Mouse (Mus musculus): ENCODE measurements at regions not wholly inside any gene's neighbourhood (a gene's known extent, or its start where the extent isn't known, plus 50 kb on each side); places are given as distances from the start of the nearest gene placed in this dataset.

DNA sequence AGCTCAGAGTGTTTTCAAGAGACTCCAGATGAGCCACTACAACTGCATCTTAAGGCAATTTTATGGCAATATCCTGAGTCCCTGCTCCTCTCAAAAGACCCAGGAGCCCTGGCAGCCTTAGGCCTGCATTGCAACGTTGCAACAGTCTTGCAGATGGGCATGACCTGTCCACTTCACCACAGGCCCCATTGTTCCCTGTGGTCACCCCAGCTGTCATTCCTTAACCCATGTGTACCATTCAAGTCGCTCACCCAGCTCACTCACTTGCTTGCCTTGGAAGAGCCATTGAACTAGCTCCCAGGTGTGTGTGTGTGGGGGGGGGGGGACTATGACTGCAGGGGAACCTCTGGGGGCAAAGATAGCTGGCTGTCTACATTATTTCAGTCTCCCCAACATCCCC, 110.8 kb downstream of the Efnb1 start:
- H3K4me2 ChIP-seq (ENCODE audit: low read length), result no peak overlapping the region
- no peaks in the 10 kb centered on the region for H3K36me3 ChIP-seq (ENCODE audit: control insufficient read depth, insufficient read depth, low read length)
- H3K9me3 ChIP-seq (replicated peaks; ENCODE audit: control insufficient read depth, low read length), result no peaks in the 10 kb centered on the region
- H3K27me3 ChIP-seq (replicated peaks; ENCODE audit: control insufficient read depth, insufficient read depth, low read length), result no peaks in the 10 kb centered on the region
- WGBS, result 72% methylated on average over 2 of the region's 2 CpGs
- H3K4me3 ChIP-seq (ENCODE audit: low read depth, low read length), result no peak overlapping the region
- H3K27ac ChIP-seq (ENCODE audit: low read depth, low read length), result no peak overlapping the region
- no peak for ATAC-seq
- no peak for DNase-seq (ENCODE audit: low spot score)
- H3K9ac ChIP-seq (ENCODE audit: low read length), result no peak overlapping the region
- H3K4me1 ChIP-seq (ENCODE audit: control insufficient read depth, insufficient read depth, low read length), result no peaks in the 10 kb centered on the region

DNA sequence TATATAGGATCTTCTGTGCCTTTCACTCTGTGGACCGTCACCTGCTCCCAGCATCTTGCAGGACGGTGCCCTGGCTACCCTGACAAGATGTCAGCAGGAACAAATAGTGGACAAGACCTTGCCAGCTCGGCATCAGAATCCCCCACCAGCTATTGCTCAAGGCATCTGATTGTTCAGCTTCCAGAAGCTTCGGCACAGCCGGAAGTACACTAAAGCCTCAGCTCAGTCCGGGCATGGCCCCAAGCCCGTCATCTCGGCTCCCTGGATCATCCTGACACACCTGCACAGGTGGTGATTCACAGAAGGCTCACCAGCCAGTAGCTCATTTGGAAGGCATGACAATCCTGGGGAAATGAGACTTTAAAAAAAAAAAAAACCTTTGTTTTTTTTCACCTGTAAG, 110.1 kb downstream of the Efnb1 start:
- no peaks in the 10 kb centered on the region for H3K27me3 ChIP-seq (replicated peaks; ENCODE audit: control insufficient read depth, insufficient read depth, low read length)

DNA sequence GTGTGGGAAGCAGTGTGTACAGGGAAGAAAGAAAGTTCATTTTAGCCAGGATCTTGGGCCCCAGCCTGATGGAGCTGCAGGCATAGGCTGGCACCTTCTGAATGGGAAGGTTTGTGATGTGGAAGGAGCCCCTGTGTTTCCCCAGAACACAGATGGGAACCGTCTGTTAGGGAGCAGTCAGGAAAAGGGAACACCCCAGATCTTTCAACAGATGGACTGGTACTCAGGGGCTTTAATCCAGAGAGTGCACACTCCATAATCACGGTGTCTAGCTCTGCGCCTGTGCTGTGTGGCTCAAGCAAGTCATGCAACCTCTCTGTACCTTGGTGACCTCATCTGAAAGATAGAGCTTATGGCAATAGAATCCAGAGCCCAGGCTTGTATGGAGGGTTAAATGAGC, 109.6 kb downstream of the Efnb1 start:
- Histone ChIP-seq H3K27me3 (replicated peaks; ENCODE audit: control insufficient read depth, insufficient read depth, low read length) (no peaks in the 10 kb centered on the region), H3K4me3 (ENCODE audit: low read depth, low read length) (no peak overlapping the region), H3K27ac (ENCODE audit: low read depth, low read length) (no peak overlapping the region), H3K36me3 (ENCODE audit: control insufficient read depth, insufficient read depth, low read length) (no peaks in the 10 kb centered on the region), H3K9ac (ENCODE audit: low read length) (no peak overlapping the region), H3K9me3 (replicated peaks; ENCODE audit: control insufficient read depth, low read length) (no peaks in the 10 kb centered on the region), H3K4me1 (ENCODE audit: control insufficient read depth, insufficient read depth, low read length) (no peaks in the 10 kb centered on the region), H3K4me2 (ENCODE audit: low read length) (no peak overlapping the region)
- 87% methylated on average over 3 of the region's 3 CpGs for WGBS
- DNase-seq (ENCODE audit: low spot score) (peak; percentile 46), ATAC-seq (peak; percentile 79)

More for the DNA sequence above, 110.1 kb downstream of the Efnb1 start:
- no peak for DNase-seq (ENCODE audit: low spot score)
- ATAC-seq, result no peak
- Histone ChIP-seq H3K9me3 (replicated peaks; ENCODE audit: control insufficient read depth, low read length) (no peaks in the 10 kb centered on the region), H3K4me3 (ENCODE audit: low read depth, low read length) (no peak overlapping the region), H3K9ac (ENCODE audit: low read length) (no peak overlapping the region), H3K4me1 (ENCODE audit: control insufficient read depth, insufficient read depth, low read length) (no peaks in the 10 kb centered on the region), H3K36me3 (ENCODE audit: control insufficient read depth, insufficient read depth, low read length) (no peaks in the 10 kb centered on the region), H3K27ac (ENCODE audit: low read depth, low read length) (no peak overlapping the region), H3K4me2 (ENCODE audit: low read length) (no peak overlapping the region)
- WGBS, result 87% methylated on average over 8 of the region's 8 CpGs

DNA sequence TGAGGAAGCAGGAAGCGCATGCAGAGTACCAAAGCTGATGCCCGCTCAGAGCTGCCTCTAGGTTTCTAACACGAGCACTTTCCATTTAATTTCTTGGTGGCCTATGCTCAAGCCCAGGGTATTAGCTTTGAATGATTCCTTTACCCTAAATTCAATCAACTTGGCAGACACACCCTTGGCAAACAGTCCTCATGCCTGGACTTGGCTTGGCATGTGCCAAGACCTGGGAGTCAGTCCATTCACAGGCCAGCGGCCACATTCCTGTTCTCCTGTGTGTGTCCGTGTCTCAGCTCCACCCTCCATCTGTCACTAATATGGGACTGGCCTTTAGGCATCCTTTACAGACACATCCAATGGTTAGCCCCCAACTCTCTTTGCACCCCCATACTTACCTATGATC, 107.3 kb downstream of the Efnb1 start:
- Histone ChIP-seq H3K4me2 (ENCODE audit: low read length) (no peak overlapping the region), H3K9ac (ENCODE audit: low read length) (no peak overlapping the region), H3K4me3 (ENCODE audit: low read depth, low read length) (no peak overlapping the region), H3K36me3 (ENCODE audit: control insufficient read depth, insufficient read depth, low read length) (no peaks in the 10 kb centered on the region), H3K4me1 (ENCODE audit: control insufficient read depth, insufficient read depth, low read length) (no peaks in the 10 kb centered on the region), H3K27ac (ENCODE audit: low read depth, low read length) (no peak overlapping the region), H3K27me3 (replicated peaks; ENCODE audit: control insufficient read depth, insufficient read depth, low read length) (no peaks in the 10 kb centered on the region), H3K9me3 (replicated peaks; ENCODE audit: control insufficient read depth, low read length) (no peaks in the 10 kb centered on the region)
- ATAC-seq (no peak), DNase-seq (ENCODE audit: low spot score) (no peak)
- 87% methylated on average over 5 of the region's 5 CpGs for WGBS

DNA sequence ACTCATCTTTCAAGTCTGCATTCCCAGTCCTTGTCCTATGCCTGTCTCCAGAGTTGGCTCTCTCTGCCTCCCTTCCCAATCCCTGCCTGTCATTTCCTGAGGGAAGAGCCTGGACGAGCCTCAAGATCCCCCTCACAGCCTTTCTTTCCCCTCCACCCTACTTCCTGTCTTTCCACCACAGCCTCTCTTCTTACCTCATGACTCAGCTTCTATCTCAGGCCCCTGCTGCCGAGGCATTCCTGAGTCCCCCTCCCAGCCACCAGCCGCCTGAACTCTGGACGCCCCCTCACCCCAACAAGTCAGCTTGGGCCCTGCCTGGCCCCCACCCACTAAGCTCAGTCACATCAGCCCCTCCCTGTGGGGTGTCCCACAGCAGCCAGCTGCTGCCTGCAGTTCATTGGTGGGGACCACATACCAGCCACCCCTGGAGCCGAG, 105.8 kb downstream of the Efnb1 start:
- H3K4me1 ChIP-seq (ENCODE audit: control insufficient read depth, insufficient read depth, low read length), result no peaks in the 10 kb centered on the region
- H3K4me2 ChIP-seq (ENCODE audit: low read length), result no peak overlapping the region
- ATAC-seq, result no peak
- no peaks in the 10 kb centered on the region for H3K36me3 ChIP-seq (ENCODE audit: control insufficient read depth, insufficient read depth, low read length)
- H3K27ac ChIP-seq (ENCODE audit: low read depth, low read length), result no peak overlapping the region
- H3K9ac ChIP-seq (ENCODE audit: low read length), result no peak overlapping the region
- H3K27me3 ChIP-seq (replicated peaks; ENCODE audit: control insufficient read depth, insufficient read depth, low read length), result no peaks in the 10 kb centered on the region
- 68% methylated on average over 5 of the region's 5 CpGs for WGBS
- no peak for DNase-seq (ENCODE audit: low spot score)
- H3K4me3 ChIP-seq (ENCODE audit: low read depth, low read length), result no peak overlapping the region
- H3K9me3 ChIP-seq (replicated peaks; ENCODE audit: control insufficient read depth, low read length), result no peaks in the 10 kb centered on the region

DNA sequence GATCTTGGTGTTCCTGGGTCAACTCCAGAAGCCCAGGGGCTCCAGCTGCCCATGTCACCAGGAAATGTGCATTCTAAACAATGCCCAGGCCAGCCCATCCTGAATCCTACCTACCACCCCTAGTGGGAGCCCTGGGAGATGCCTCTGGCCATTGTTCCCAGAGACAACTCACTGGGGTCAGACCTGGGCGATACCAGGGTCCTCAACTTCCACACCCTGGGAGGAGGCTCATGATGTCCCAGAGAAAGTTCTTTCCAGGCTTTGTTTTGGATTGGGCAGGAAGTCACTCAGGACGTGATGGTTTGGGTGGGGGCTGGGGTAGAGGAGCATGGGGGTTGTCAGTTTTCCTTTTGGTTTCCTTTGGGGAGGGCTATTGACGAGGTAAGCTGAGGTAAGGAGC, 97.1 kb downstream of the Efnb1 start:
- no peaks in the 10 kb centered on the region for H3K9me3 ChIP-seq (replicated peaks; ENCODE audit: control insufficient read depth, low read length)
- no peak overlapping the region for H3K27ac ChIP-seq (ENCODE audit: low read depth, low read length)
- no peaks in the 10 kb centered on the region for H3K4me1 ChIP-seq (ENCODE audit: control insufficient read depth, insufficient read depth, low read length)
- H3K27me3 ChIP-seq (replicated peaks; ENCODE audit: control insufficient read depth, insufficient read depth, low read length), result no peaks in the 10 kb centered on the region
- H3K4me2 ChIP-seq (ENCODE audit: low read length), result no peak overlapping the region
- no peak overlapping the region for H3K4me3 ChIP-seq (ENCODE audit: low read depth, low read length)
- WGBS, result 76% methylated on average over 3 of the region's 3 CpGs
- no peak overlapping the region for H3K9ac ChIP-seq (ENCODE audit: low read length)
- ATAC-seq (no peak), DNase-seq (ENCODE audit: low spot score) (no peak)
- H3K36me3 ChIP-seq (ENCODE audit: control insufficient read depth, insufficient read depth, low read length), result no peaks in the 10 kb centered on the region

DNA sequence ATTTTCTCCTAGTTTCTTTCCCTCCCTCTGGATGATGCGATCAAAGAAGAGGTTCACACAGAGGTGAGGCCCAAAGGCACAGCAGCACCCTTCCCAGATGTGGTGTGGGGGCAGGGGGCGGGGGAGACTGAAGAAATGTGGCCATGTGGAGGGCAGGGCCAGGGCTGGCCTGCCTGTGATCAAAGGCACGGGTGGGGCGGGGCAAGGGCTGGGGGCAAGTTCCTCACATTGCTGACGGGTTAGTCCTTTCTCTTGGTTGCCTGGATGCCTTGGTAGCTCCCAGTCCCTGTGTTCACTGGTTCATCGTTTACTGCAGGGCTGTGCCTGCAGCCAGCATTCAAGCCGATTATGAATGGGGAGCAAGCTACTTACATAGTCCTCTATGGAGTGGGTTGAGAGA, 96.4 kb downstream of the Efnb1 start:
- H3K9ac ChIP-seq (ENCODE audit: low read length), result no peak overlapping the region
- ATAC-seq, result no peak
- H3K4me1 ChIP-seq (ENCODE audit: control insufficient read depth, insufficient read depth, low read length), result no peaks in the 10 kb centered on the region
- 66% methylated on average over 7 of the region's 7 CpGs for WGBS
- H3K27me3 ChIP-seq (replicated peaks; ENCODE audit: control insufficient read depth, insufficient read depth, low read length), result no peaks in the 10 kb centered on the region
- H3K4me2 ChIP-seq (ENCODE audit: low read length), result no peak overlapping the region
- no peak for DNase-seq (ENCODE audit: low spot score)
- H3K27ac ChIP-seq (ENCODE audit: low read depth, low read length), result no peak overlapping the region
- H3K4me3 ChIP-seq (ENCODE audit: low read depth, low read length), result no peak overlapping the region
- H3K9me3 ChIP-seq (replicated peaks; ENCODE audit: control insufficient read depth, low read length), result no peaks in the 10 kb centered on the region
- no peaks in the 10 kb centered on the region for H3K36me3 ChIP-seq (ENCODE audit: control insufficient read depth, insufficient read depth, low read length)

DNA sequence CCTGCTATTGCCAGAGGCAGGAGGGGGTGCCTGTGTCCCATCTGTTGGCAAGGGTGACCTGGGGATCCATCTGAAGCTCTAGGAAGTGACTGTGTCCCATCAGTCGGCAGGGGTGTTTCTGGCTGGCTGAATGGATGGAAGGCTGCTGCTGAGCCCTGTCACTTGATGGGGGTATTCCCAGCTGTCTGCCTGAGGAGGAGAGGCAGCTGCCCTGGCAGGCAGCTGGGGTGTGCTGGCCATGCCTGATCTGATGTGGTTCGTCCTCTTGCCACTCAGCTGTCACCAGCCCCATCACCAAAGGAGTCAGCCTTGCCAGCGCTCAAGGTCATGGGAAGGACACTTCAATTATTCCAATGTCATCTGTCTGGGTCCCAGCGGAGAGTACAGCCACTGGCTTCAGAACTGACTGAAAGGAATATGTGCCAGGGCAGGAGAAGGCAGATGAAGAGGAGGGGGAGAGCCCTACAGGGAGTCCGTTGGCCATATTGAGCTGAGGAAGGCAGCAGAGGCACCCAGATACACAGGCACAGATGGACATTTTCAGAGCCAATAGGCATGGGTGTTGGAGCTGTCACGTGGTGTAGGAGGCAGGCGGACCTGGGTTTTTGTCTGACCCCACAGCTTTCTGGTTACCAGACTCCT, 89.3 kb downstream of the Efnb1 start:
- no peak overlapping the region for H3K9ac ChIP-seq (ENCODE audit: low read length)
- H3K27me3 ChIP-seq (replicated peaks; ENCODE audit: control insufficient read depth, insufficient read depth, low read length), result no peaks in the 10 kb centered on the region
- H3K4me2 ChIP-seq (ENCODE audit: low read length), result no peak overlapping the region
- no peak overlapping the region for H3K4me3 ChIP-seq (ENCODE audit: low read depth, low read length)
- WGBS, result 71% methylated on average over 7 of the region's 7 CpGs
- peaks cover 3% of the 10 kb centered on the region; the same call in 1 of the 2 replicates for H3K4me1 ChIP-seq (ENCODE audit: control insufficient read depth, insufficient read depth, low read length)
- peak; percentile 70 for ATAC-seq
- no peak overlapping the region for H3K27ac ChIP-seq (ENCODE audit: low read depth, low read length)
- no peaks in the 10 kb centered on the region for H3K9me3 ChIP-seq (replicated peaks; ENCODE audit: control insufficient read depth, low read length)
- no peaks in the 10 kb centered on the region for H3K36me3 ChIP-seq (ENCODE audit: control insufficient read depth, insufficient read depth, low read length)
- no peak for DNase-seq (ENCODE audit: low spot score)

DNA sequence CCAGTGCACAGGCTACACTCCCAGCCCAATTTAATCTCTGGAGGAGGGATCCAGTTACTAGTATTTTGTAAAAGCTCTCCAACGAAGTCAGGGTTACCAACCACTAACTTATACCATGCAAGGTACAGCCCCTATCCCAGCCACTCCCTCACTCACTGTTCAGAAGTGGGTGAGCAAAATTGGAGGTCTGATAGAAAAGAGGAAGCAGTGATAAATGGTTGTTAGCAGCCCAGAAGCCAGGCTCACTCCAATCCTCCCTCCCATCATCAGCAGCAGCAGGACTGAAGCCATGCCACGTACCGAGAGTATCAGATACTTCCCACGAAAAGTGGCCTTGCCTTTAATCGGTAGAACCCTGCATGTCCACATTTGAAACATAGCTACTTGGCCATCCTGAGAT, 86.1 kb downstream of the Efnb1 start:
- no peak overlapping the region for H3K9ac ChIP-seq (ENCODE audit: low read length)
- H3K4me3 ChIP-seq (ENCODE audit: low read depth, low read length), result no peak overlapping the region
- 75% methylated on average over 5 of the region's 5 CpGs for WGBS
- no peak for DNase-seq (ENCODE audit: low spot score)
- no peak overlapping the region for H3K27ac ChIP-seq (ENCODE audit: low read depth, low read length)
- no peak for ATAC-seq
- H3K4me1 ChIP-seq (ENCODE audit: control insufficient read depth, insufficient read depth, low read length), result peaks cover 5% of the 10 kb centered on the region; the same call in 1 of the 2 replicates
- H3K4me2 ChIP-seq (ENCODE audit: low read length), result no peak overlapping the region
- no peaks in the 10 kb centered on the region for H3K27me3 ChIP-seq (replicated peaks; ENCODE audit: control insufficient read depth, insufficient read depth, low read length)
- H3K36me3 ChIP-seq (ENCODE audit: control insufficient read depth, insufficient read depth, low read length), result no peaks in the 10 kb centered on the region
- no peaks in the 10 kb centered on the region for H3K9me3 ChIP-seq (replicated peaks; ENCODE audit: control insufficient read depth, low read length)
